Mouse (Mus musculus) heart, adult 2 months (tissue): Measurements from ENCODE around the gene Hat1.

ENCODE experiments used
- CTCF ChIP-seq: fragments of 200-600 bp; IDR thresholded peaks from 2 replicates; pipeline ENCODE4 v1.8.1; 2022; ENCODE audit warnings: antibody characterized with exemption, mild to moderate bottlenecking, moderate library complexity
- POLR2A ChIP-seq: fragments of 200-500 bp; IDR thresholded peaks from 2 replicates; pipeline ENCODE4 v1.6.1; 2011; ENCODE audit warnings: mild to moderate bottlenecking, low read depth, low read length, control low read depth; ENCODE audit not compliant: insufficient read depth

DNA sequence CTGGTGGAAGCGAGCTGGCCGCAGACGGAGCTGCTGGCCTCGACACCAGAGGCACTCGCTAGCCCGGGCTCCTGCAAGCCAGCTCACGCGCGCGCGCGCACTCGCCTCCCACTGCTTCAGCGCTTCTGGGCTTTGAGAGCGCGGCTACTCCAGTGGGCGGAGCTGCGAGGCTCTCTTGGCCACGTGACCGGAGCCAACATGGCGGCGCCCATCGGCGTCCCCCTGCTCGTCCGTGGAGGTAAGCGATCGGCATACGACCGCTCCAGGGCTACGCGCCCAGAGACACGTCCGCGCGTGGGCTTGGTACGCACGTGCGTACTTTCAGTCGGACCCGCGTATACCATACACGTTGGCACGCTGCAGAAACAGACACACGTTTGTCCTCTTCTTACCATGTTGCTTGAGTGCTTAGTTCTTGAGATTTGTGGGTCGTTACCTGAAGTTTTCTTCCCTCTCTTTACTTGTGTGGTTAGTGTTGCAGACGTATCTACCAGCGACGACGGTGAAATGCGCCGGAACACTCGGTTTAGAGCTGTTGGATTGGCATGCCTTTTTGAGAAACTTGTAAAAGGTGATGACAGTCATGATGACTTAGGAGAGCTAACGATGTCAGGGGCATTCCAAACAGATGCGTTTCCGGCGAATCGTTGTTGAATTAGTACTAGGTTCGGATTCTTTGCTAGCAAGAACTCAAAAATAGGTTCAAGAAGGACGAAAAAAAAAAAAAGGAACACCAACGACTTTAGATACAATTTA lies 64.6 kb downstream of the Hat1 start, which contains the start of gene Metap1d:
- TF ChIP-seq POLR2A (peak; percentile 74), CTCF (peak; percentile 36)
